Mouse (Mus musculus): ENCODE data around the gene Sv2b. TPM values are rescaled to one million over a fixed set of nuclear protein-coding genes. Genes with fewer than 3 reads are reported as not detected.

Sv2b gene
- polyA plus RNA-seq (2012; fragmentation: generic; extraction: Trizol): not detected

GRCm38 (mm10) chr7:75308457-75309312, at the start of gene Sv2b:
Gene Sv2b (minus strand): TSS chr7:75309262.

Other genes starting within 250 kb of the Sv2b start
- 10 to 100 TPM in 1 of 2 experiments, under 1 TPM in 1; 0.66 to 11.1 TPM for gene Akap13, start 146.3 kb upstream of the Sv2b start, polyA plus RNA-seq (2012; fragmentation: generic; extraction: Trizol)

Data from C3H10T1/2 (cell line).